Mouse (Mus musculus) kidney, adult 8-10 months (tissue): Measurements from ENCODE around the gene Bpi.

Experiments
- DNase-seq, 2 experiments: peaks; one replicate each; pipeline ENCODE4 v3.0.0; 2022

The Bpi gene

GRCm38 (mm10) chr2:158258005-158258418, at the start of gene Bpi:
Gene Bpi, plus strand, starts transcription at chr2:158258094.
- no peak for DNase-seq

GRCm38 (mm10) chr2:158209776-158210175, 48.1 kb upstream of the Bpi start:
- DNase-seq: no peak

- peak in 1 of 2 experiments; percentile 54 for DNase-seq
These were observed 47.4 kb upstream of the Bpi start for GRCm38 (mm10) chr2:158210503-158210902.

- no peak for DNase-seq
These were observed 46.9 kb upstream of the Bpi start for GRCm38 (mm10) chr2:158210958-158211357.

- DNase-seq: no peak
These were observed 46.0 kb upstream of the Bpi start for GRCm38 (mm10) chr2:158211764-158212471.

- DNase-seq: peak; percentile 70 to 78
These were observed 42.4 kb upstream of the Bpi start for GRCm38 (mm10) chr2:158215283-158216117.

- no peak for DNase-seq
These were observed 41.4 kb upstream of the Bpi start for GRCm38 (mm10) chr2:158216510-158216909.

GRCm38 (mm10) chr2:158219562-158219961, 38.3 kb upstream of the Bpi start:
- DNase-seq: no peak

- DNase-seq: no peak
These were observed 36.3 kb upstream of the Bpi start for GRCm38 (mm10) chr2:158221446-158222084.

GRCm38 (mm10) chr2:158222664-158223063, 35.2 kb upstream of the Bpi start:
- no peak for DNase-seq

GRCm38 (mm10) chr2:158223497-158223896, 34.4 kb upstream of the Bpi start:
- DNase-seq: no peak

GRCm38 (mm10) chr2:158225301-158225700, 32.6 kb upstream of the Bpi start:
- peak; percentile 51 to 62 for DNase-seq

GRCm38 (mm10) chr2:158228670-158229502, 29.0 kb upstream of the Bpi start, which contains the start of gene D630003M21Rik:
Gene D630003M21Rik, minus strand, starts transcription at chr2:158229222.
- peak; percentile 48 for DNase-seq

GRCm38 (mm10) chr2:158229503-158229892, 28.4 kb upstream of the Bpi start:
- DNase-seq: no peak

- DNase-seq: no peak
These were observed 27.3 kb upstream of the Bpi start for GRCm38 (mm10) chr2:158230617-158231016.

- DNase-seq: no peak
These were observed 26.8 kb upstream of the Bpi start for GRCm38 (mm10) chr2:158231071-158231470.

GRCm38 (mm10) chr2:158232414-158232813, 25.5 kb upstream of the Bpi start:
- no peak for DNase-seq

GRCm38 (mm10) chr2:158233106-158233505, 24.8 kb upstream of the Bpi start:
- DNase-seq: no peak

- no peak for DNase-seq
These were observed 21.2 kb upstream of the Bpi start for GRCm38 (mm10) chr2:158236698-158237097.

GRCm38 (mm10) chr2:158238101-158238500, 19.8 kb upstream of the Bpi start:
- DNase-seq: no peak

GRCm38 (mm10) chr2:158241126-158241738, 16.7 kb upstream of the Bpi start:
- peak in 1 of 2 experiments; percentile 11 for DNase-seq
